Mouse (Mus musculus): ENCODE data around the gene Rps29. TPM values are rescaled to one million over a fixed set of nuclear protein-coding genes. Genes with fewer than 3 reads are reported as not detected.

Rps29 gene
- polyA plus RNA-seq, 1 experiment from 2014 or later, result 1,642 TPM

GRCm38 (mm10) chr12:69181800-69182199 is 22.8 kb upstream of the Rps29 start:
- Histone ChIP-seq H3K9me3 (ENCODE audit: low read length) (no peaks in the 10 kb centered on the region), H3K4me1 (ENCODE audit: insufficient read depth, low read depth, low read length) (peaks cover 10% of the 10 kb centered on the region; the same call in 1 of the 2 replicates), H3K4me2 (replicated peaks; ENCODE audit: low read depth, low read length) (no peak overlapping the region), H3K4me3 (ENCODE audit: low read depth, low read length) (no peak overlapping the region), H3K27me3 (replicated peaks; ENCODE audit: insufficient read depth, low read length) (no peaks in the 10 kb centered on the region), H3K9ac (replicated peaks; ENCODE audit: low read depth) (no peak overlapping the region), H3K36me3 (ENCODE audit: insufficient read depth, low read length) (no peaks in the 10 kb centered on the region), H3K27ac (ENCODE audit: low read length) (no peak overlapping the region)
- WGBS, result 85% methylated on average over 4 of the region's 4 CpGs
- no peak for DNase-seq (ENCODE audit: low spot score)
- ATAC-seq, result no peak
- no peak for TF ChIP-seq CTCF (IDR thresholded peaks at IDR 0.05)
- no peak for TF ChIP-seq EP300 (IDR thresholded peaks at IDR 0.05)

GRCm38 (mm10) chr12:69179371-69179770 is 20.4 kb upstream of the Rps29 start:
- no peaks in the 10 kb centered on the region for H3K4me1 ChIP-seq (ENCODE audit: insufficient read depth, low read depth, low read length)
- H3K4me2 ChIP-seq (replicated peaks; ENCODE audit: low read depth, low read length), result no peak overlapping the region
- 69% methylated on average over 12 of the region's 12 CpGs for WGBS
- no peak overlapping the region for H3K27ac ChIP-seq (ENCODE audit: low read length)
- no peak overlapping the region for H3K9ac ChIP-seq (replicated peaks; ENCODE audit: low read depth)
- TF ChIP-seq CTCF (IDR thresholded peaks at IDR 0.05) (no peak), EP300 (IDR thresholded peaks at IDR 0.05) (no peak)
- H3K27me3 ChIP-seq (replicated peaks; ENCODE audit: insufficient read depth, low read length), result no peaks in the 10 kb centered on the region
- H3K36me3 ChIP-seq (ENCODE audit: insufficient read depth, low read length), result no peaks in the 10 kb centered on the region
- DNase-seq (ENCODE audit: low spot score) (no peak), ATAC-seq (no peak)
- no peaks in the 10 kb centered on the region for H3K9me3 ChIP-seq (ENCODE audit: low read length)
- no peak overlapping the region for H3K4me3 ChIP-seq (ENCODE audit: low read depth, low read length)

- DNase-seq (ENCODE audit: low spot score), result no peak
- Histone ChIP-seq H3K27me3 (replicated peaks; ENCODE audit: insufficient read depth, low read length) (no peaks in the 10 kb centered on the region), H3K36me3 (ENCODE audit: insufficient read depth, low read length) (no peaks in the 10 kb centered on the region), H3K27ac (ENCODE audit: low read length) (no peak overlapping the region), H3K4me3 (ENCODE audit: low read depth, low read length) (no peak overlapping the region), H3K4me2 (replicated peaks; ENCODE audit: low read depth, low read length) (no peak overlapping the region), H3K4me1 (ENCODE audit: insufficient read depth, low read depth, low read length) (no peaks in the 10 kb centered on the region), H3K9me3 (ENCODE audit: low read length) (no peaks in the 10 kb centered on the region), H3K9ac (replicated peaks; ENCODE audit: low read depth) (no peak overlapping the region)
- WGBS, result 78% methylated on average over 3 of the region's 3 CpGs
- TF ChIP-seq EP300 (IDR thresholded peaks at IDR 0.05) (no peak), CTCF (IDR thresholded peaks at IDR 0.05) (no peak)
- ATAC-seq, result no peak
These were observed 18.5 kb upstream of the Rps29 start for GRCm38 (mm10) chr12:69177526-69177925.

GRCm38 (mm10) chr12:69175975-69176374 is 17.0 kb upstream of the Rps29 start:
- Histone ChIP-seq H3K4me3 (ENCODE audit: low read depth, low read length) (no peak overlapping the region), H3K27ac (ENCODE audit: low read length) (no peak overlapping the region), H3K27me3 (replicated peaks; ENCODE audit: insufficient read depth, low read length) (no peaks in the 10 kb centered on the region), H3K9me3 (ENCODE audit: low read length) (no peaks in the 10 kb centered on the region), H3K9ac (replicated peaks; ENCODE audit: low read depth) (no peak overlapping the region), H3K4me1 (ENCODE audit: insufficient read depth, low read depth, low read length) (no peaks in the 10 kb centered on the region), H3K4me2 (replicated peaks; ENCODE audit: low read depth, low read length) (no peak overlapping the region), H3K36me3 (ENCODE audit: insufficient read depth, low read length) (no peaks in the 10 kb centered on the region)
- DNase-seq (ENCODE audit: low spot score) (no peak), ATAC-seq (no peak)
- TF ChIP-seq CTCF (IDR thresholded peaks at IDR 0.05) (no peak), EP300 (IDR thresholded peaks at IDR 0.05) (no peak)
- WGBS, result 92% methylated on average over 3 of the region's 3 CpGs

- Histone ChIP-seq H3K4me3 (ENCODE audit: low read depth, low read length) (no peak overlapping the region), H3K27me3 (replicated peaks; ENCODE audit: insufficient read depth, low read length) (no peaks in the 10 kb centered on the region)
- WGBS, result 94% methylated on average over 2 of the region's 2 CpGs
These were observed 12.3 kb upstream of the Rps29 start for GRCm38 (mm10) chr12:69171307-69171706.

GRCm38 (mm10) chr12:69168461-69169106 is 9.6 kb upstream of the Rps29 start, which contains the start of gene Lrr1:
TSS of gene Lrr1 (plus strand) at chr12:69168814.
- peak within 1 kb of the TSS; percentile 92 for H3K4me2 ChIP-seq (replicated peaks; ENCODE audit: low read depth, low read length)
- TF ChIP-seq EP300 (IDR thresholded peaks at IDR 0.05), result peak; percentile 94
- TF ChIP-seq CTCF (IDR thresholded peaks at IDR 0.05), result no peak
- H3K9me3 ChIP-seq (ENCODE audit: low read length), result no peaks in the 10 kb centered on the region
- H3K9ac ChIP-seq (replicated peaks; ENCODE audit: low read depth), result peak within 1 kb of the TSS; percentile 76
- peaks cover 4% of the 10 kb centered on the region; the same call in 1 of the 2 replicates for H3K4me1 ChIP-seq (ENCODE audit: insufficient read depth, low read depth, low read length)
- H3K4me3 ChIP-seq (ENCODE audit: low read depth, low read length), result peak within 1 kb of the TSS; percentile 59
- no peaks in the 10 kb centered on the region for H3K27me3 ChIP-seq (replicated peaks; ENCODE audit: insufficient read depth, low read length)
- H3K36me3 ChIP-seq (ENCODE audit: insufficient read depth, low read length), result no peaks in the 10 kb centered on the region
- peak within 1 kb of the TSS; percentile 66 for H3K27ac ChIP-seq (ENCODE audit: low read length)
- WGBS, result under 1% methylated on average over 36 of the region's 40 CpGs
- DNase-seq (ENCODE audit: low spot score) (peak; percentile 84), ATAC-seq (peak; percentile 97)

More at GRCm38 (mm10) chr12:69171307-69171706, 12.3 kb upstream of the Rps29 start:
- DNase-seq (ENCODE audit: low spot score) (no peak), ATAC-seq (no peak)
- Histone ChIP-seq H3K4me1 (ENCODE audit: insufficient read depth, low read depth, low read length) (peaks cover 4% of the 10 kb centered on the region; the same call in 1 of the 2 replicates), H3K9me3 (ENCODE audit: low read length) (no peaks in the 10 kb centered on the region), H3K27ac (ENCODE audit: low read length) (no peak overlapping the region), H3K4me2 (replicated peaks; ENCODE audit: low read depth, low read length) (no peak overlapping the region), H3K36me3 (ENCODE audit: insufficient read depth, low read length) (no peaks in the 10 kb centered on the region), H3K9ac (replicated peaks; ENCODE audit: low read depth) (no peak overlapping the region)
- TF ChIP-seq CTCF (IDR thresholded peaks at IDR 0.05) (no peak), EP300 (IDR thresholded peaks at IDR 0.05) (no peak)

Data from lung, postnatal 0 days (tissue).